Mouse (Mus musculus) fat pad, adult 2 months (tissue): ENCODE results near the gene C1qtnf3.

Experiments
- DNase-seq: peaks from one replicate; pipeline ENCODE4 v3.0.0-alpha.2; 2011; ENCODE audit warnings: low read depth, low spot score; ENCODE audit errors: extremely low read depth

Gene C1qtnf3

DNA sequence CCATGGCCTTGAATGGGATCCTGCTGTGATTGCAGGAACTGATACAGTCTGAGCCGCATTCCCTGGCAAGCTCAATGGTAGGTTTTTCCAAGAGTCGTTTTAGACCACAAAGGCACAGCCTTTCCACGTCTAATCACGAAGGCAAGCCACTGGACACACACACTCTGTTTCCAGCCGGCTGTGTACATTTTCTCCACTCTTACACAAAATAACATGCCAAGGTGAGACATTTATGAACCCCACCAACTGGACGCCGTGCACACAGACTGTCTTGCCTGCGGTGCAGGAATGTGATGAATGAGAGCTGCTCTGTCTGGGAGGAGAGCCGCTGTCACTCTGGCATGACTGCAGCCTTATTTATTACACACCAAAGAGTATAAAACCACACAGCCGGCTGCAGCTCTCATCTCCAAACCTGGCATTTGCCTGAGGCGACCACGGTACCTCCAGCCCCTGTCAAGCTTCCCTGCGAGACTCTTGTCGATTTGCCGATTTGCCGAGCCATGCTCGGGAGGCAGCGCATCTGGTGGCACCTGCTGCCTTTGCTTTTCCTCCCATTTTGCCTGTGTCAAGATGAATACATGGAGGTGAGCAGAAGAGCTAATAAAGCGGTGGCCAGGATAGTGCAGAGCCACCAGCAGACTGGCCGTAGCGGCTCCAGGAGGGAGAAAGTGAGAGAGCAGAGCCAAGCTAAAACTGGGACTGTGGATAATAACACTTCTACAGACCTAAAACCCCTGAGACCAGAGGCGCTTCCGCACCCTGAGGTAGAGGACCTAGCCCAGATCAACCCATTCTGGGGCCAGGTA is at the start of gene C1qtnf3:
TSS of gene C1qtnf3 (plus strand) at position 382 of the 809 bp plus-strand sequence.
- DNase-seq, result no peak

- DNase-seq, result no peak
Measured at GRCm38 (mm10) chr15:10902360-10902759, 49.8 kb upstream of the C1qtnf3 start.

GRCm38 (mm10) chr15:10916611-10917311 is 35.4 kb upstream of the C1qtnf3 start:
- peak; percentile 94 for DNase-seq

DNA sequence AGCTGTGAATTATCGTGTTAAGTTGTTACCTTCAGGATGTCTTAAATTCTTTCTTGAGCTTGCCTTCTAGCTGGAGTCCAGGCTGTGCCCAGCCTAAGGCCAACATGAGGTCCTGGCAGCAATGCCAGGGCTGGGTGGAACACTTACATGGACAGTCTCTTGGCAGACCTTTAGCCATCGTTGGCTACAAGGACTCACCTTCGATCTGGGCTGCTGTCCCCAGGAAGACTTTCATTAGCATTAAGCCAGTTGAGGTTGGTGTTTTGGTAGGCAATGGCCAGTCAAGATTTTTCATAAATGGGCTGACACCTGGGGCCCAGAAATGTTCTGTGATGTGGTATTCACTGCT is 34.8 kb upstream of the C1qtnf3 start:
- DNase-seq, result no peak

DNA sequence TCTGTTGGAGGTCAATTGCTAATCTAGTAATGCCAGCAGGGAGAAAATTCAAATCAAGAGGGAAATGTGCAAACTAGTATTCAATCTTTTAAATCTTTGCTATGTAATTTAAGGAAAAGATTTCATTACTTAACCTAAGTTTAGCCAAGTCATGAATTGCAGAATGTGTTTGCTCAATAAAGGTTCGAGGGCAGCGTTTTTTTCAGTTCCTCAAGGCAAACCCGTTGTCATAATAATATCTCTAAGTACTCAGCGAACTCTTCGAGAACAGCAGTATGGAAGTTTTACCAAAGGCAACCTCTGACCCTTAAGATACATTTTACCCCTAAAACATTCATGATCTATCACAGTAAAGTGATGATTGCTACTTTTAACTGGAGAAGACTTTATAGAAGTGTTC is 31.9 kb upstream of the C1qtnf3 start:
- no peak for DNase-seq

GRCm38 (mm10) chr15:10921064-10921463 is 31.1 kb upstream of the C1qtnf3 start:
- DNase-seq, result no peak

- DNase-seq, result no peak
Measured at GRCm38 (mm10) chr15:10922061-10922460, 30.1 kb upstream of the C1qtnf3 start.

DNA sequence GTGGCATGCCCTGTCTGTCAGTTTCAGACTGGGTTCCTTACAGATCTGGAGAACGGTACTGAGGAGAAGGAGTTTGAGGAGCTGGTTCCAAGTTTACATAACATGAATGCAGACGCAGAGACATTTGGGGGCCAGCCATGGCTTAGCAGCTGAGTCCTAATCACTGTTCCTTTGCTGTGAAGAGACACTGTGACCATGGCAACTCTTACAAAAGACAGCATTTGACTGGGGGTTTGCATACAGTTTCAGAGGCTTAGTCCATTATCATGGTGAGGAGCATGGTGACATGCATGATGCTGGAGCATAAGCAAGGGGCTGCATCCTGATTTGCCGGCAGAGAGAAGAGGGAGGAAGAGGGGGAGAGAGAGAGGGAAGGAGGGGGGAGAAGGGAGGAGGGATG is 29.6 kb upstream of the C1qtnf3 start:
- DNase-seq, result no peak

DNA sequence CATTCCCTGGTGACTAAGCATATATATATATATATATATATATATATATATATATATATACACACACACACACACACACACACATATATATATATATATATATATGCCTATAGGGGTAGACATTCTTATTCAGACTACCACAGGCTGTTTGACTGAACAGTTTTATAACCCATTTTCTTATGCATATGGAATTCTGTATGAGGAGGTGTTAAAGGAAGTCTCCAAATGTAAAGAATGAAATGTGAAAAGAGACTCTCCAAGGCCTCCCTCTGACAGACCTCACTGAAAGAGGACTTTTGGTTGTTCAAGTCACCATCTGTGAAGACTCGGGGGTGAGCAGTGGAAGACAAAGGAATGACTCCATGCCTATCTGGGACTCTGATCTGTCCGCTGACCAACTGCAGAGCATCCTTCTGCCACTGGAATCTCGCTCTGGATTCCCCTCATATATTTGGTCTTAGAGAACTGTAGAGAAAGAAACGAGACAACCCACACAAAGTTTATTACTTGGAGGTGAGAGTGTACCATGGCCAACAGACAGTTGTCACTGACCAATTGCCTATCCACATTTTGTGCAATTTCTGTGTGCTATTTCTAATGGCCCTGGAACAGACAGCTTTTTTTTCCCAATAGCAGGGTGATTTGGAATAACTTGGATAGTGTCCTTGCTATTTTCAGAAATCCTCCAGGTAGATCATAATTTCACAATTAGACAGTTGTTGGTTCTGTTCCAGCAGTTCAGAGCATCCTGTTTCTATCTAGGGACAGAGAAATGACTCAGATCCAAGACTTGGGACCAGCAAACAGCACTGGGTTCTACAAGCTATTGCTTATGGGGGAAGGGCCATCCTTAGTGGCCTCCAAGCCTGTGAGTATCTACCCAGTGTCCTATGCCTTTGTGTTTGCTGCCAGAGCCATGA is 28.8 kb upstream of the C1qtnf3 start:
- no peak for DNase-seq

GRCm38 (mm10) chr15:10927325-10927724 is 24.8 kb upstream of the C1qtnf3 start:
- no peak for DNase-seq

GRCm38 (mm10) chr15:10928633-10929270 is 23.4 kb upstream of the C1qtnf3 start:
- no peak for DNase-seq

DNA sequence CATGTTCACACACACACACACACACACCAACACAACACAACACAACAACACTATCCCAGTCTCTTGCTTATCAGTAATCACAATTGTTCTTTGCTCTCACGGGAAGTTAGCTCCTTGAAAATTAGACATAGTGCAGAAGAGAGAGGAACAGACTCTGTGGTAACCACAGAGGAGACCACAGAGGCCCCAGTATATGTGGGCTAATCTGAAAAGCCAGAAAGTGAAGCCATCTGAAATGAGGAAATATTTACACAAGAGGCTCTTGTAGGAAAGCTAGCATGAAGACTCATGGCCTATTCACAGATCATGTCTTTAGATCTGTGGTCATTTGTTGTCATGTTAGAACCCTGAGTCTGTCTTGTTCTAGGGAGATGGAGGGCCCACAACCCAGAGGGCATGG is 18.2 kb upstream of the C1qtnf3 start:
- no peak for DNase-seq

DNA sequence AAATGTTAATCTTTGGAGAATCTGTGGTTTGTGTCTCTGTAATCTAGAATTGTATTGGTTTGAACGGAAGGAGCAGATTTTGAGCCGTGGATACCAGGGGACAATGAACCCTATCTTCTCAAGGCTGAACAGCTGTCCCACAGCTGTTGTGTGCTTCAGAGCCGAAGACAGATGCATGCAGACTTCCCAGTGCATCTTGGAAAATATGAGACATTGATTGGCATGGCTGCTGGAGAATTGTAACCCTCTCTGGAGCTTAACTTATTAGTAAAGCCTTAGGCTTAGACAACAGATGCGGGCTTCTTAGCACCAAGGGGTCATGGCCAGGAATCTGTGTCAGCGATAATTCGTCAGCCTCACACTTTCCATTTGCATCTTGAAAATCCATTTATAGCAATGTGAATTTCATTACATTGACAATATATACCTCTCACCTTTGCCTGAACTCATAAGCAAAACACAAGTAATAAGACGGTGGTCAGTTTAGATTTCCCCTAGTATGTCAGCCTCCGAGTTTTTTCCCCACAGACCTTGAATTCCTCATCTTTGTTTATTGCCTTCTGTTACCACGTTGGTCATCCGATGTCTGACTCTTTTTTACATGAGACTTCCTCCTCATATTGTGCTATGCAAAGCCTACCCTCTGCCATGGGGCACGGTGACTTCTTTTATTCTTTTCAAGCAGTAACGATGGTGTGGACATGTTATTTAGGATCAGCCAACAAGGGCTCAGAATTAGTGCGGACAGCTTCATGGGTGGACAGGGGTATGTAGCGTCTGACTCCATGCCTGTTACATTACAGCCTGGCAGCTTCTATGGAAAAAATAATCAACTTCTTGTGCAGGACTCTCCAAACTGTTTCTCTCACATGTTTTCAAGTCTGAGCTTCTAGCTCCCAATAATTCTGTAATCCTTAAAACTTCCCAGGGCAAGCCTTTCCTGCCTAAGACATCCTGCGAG is 11.7 kb upstream of the C1qtnf3 start:
- no peak for DNase-seq

DNA sequence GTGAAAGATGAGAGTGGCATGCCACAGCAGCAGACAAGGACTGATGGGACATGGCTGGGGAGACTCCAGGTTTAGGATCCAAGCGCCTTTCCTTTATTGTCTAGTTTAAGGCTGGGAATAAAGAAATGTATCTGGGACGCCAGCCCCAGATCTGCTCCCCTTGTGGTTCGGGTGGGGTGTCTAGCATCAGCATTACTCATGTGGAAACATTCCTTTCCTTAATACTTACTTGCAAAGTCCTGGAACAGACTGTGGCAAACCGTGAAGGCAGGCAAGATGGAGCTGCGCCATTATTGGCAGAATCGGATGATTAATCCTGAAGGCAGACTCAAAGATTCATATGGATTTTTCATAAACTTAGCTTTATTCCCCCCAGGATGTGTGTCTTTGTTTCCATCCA is 10.2 kb upstream of the C1qtnf3 start:
- no peak for DNase-seq

DNA sequence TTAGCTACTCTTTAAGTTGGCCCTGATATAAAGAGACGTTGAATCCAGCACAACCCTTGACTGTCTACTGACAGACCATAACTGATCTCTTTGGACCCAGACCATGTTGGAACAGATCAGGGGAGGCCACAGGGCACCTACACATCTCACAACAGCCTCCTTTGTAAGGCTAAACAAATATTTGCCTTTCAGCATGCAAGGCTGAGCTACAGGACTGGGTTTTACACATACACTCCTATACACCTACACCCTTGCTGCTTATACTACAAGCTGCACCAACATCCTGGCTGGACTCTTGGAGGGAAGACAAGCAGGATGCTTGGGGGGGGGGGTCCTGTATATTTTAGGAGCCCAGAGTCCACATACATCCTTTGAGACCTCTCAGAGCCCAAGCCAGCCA is 4.3 kb upstream of the C1qtnf3 start:
- no peak for DNase-seq

GRCm38 (mm10) chr15:10952760-10953305 is 701 bp downstream of the C1qtnf3 start:
- no peak for DNase-seq

GRCm38 (mm10) chr15:10953465-10953864 is 1.3 kb downstream of the C1qtnf3 start:
- no peak for DNase-seq

DNA sequence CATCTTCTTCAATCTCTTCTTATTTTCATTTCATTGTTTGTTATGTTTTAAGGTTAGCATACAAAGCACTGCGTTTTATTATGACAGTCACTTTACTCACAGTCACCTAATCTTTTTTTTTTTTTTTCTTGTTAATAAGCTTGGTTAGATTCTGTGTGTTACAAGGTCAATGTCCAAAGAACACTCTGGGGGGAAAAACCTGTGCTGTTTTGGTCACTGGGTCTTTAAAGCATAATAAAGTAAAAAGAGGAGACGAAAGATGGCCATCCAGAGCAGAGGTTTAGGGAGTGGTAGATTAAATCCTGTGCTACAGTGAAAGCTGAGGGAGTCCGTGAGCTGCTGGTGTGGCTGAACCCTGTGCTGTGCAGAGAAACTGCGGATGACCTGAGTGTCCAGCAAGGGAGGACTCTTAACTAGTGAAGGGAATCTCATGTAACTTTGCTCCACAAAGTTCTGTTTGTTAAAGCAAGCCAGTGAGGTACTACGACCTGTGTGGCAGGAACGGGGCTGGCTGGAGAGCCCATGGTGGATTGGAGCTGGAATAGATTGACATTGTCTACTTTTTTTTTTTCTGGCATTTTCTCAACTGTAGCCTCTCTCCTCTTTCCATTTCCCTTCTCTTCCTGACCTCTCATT is 2.4 kb downstream of the C1qtnf3 start:
- DNase-seq, result no peak

- DNase-seq, result no peak
Measured at GRCm38 (mm10) chr15:10955156-10955555, 3.0 kb downstream of the C1qtnf3 start.
